Mouse (Mus musculus) macrophage (primary cell): ENCODE measurements around the gene Cacna1c. TPM values are rescaled to one million over a fixed set of nuclear protein-coding genes. Genes with fewer than 3 reads are reported as not detected.

ENCODE experiments used
- H3K27ac ChIP-seq: fragments of 350-480 bp; formaldehyde crosslinking; 2 replicates; pipeline ENCODE4 v1.9.0; 2021
- H3K36me3 ChIP-seq: fragments of 350-480 bp; formaldehyde crosslinking; 2 replicates; pipeline ENCODE4 v1.9.0; 2021; ENCODE audit errors: inconsistent target
- H3K4me3 ChIP-seq: fragments of 350-480 bp; formaldehyde crosslinking; 2 replicates; pipeline ENCODE4 v1.9.0; 2021; ENCODE audit errors: inconsistent target
- H3K79me2 ChIP-seq: fragments of 350-480 bp; formaldehyde crosslinking; 2 replicates; pipeline ENCODE4 v1.9.0; 2021; ENCODE audit errors: inconsistent target
- WGBS: methylation state at CpG from one replicate; pipeline ENCODE4 v1.1.7; 2026; ENCODE audit warnings: inconsistent platforms; ENCODE audit not compliant: missing documents; 5-methylcytosine and 5-hydroxymethylcytosine counted together
- polyA plus RNA-seq: library from polyadenylated mRNA; stranded (reverse); fragments of 250-400 nt; gene quantifications from 3 replicates; pipeline ENCODE4 v1.2.4, GENCODE M21; 2018; ENCODE audit warnings: inconsistent platforms

Cacna1c gene
- polyA plus RNA-seq, 1 experiment from 2014 or later = not detected

- Histone ChIP-seq H3K79me2 (no peaks in the 10 kb centered on the region), H3K27ac (no peak overlapping the region), H3K36me3 (no peaks in the 10 kb centered on the region), H3K4me3 (no peak overlapping the region)
- WGBS = 89% methylated on average over 4 of the region's 4 CpGs
Observed at GRCm38 (mm10) chr6:118956234-118956633, 240.0 kb downstream of the Cacna1c start.

GRCm38 (mm10) chr6:118955777-118956176, 240.4 kb downstream of the Cacna1c start:
- Histone ChIP-seq H3K27ac (no peak overlapping the region), H3K4me3 (no peak overlapping the region)

GRCm38 (mm10) chr6:118954988-118955554, 241.1 kb downstream of the Cacna1c start:
- Histone ChIP-seq H3K79me2 (no peaks in the 10 kb centered on the region), H3K27ac (no peak overlapping the region), H3K36me3 (no peaks in the 10 kb centered on the region), H3K4me3 (no peak overlapping the region)
- 93% methylated on average over 7 of the region's 7 CpGs for WGBS

More at GRCm38 (mm10) chr6:118955777-118956176, 240.4 kb downstream of the Cacna1c start:
- Histone ChIP-seq H3K79me2 (no peaks in the 10 kb centered on the region), H3K36me3 (no peaks in the 10 kb centered on the region)

GRCm38 (mm10) chr6:118952377-118952776, 243.8 kb downstream of the Cacna1c start:
- no peaks in the 10 kb centered on the region for H3K36me3 ChIP-seq
- no peak overlapping the region for H3K27ac ChIP-seq
- no peaks in the 10 kb centered on the region for H3K79me2 ChIP-seq
- WGBS = 87% methylated on average over 9 of the region's 9 CpGs
- H3K4me3 ChIP-seq = no peak overlapping the region

- H3K79me2 ChIP-seq = no peaks in the 10 kb centered on the region
Observed at GRCm38 (mm10) chr6:118950190-118950589, 246.0 kb downstream of the Cacna1c start.

GRCm38 (mm10) chr6:118947286-118947685, 248.9 kb downstream of the Cacna1c start:
- 90% methylated on average over 8 of the region's 8 CpGs for WGBS

More at GRCm38 (mm10) chr6:118950190-118950589, 246.0 kb downstream of the Cacna1c start:
- WGBS = 77% methylated on average over 13 of the region's 13 CpGs
- Histone ChIP-seq H3K36me3 (no peaks in the 10 kb centered on the region), H3K27ac (no peak overlapping the region), H3K4me3 (no peak overlapping the region)

GRCm38 (mm10) chr6:118946660-118947059, 249.6 kb downstream of the Cacna1c start:
- Histone ChIP-seq H3K4me3 (no peak overlapping the region), H3K27ac (no peak overlapping the region), H3K79me2 (no peaks in the 10 kb centered on the region), H3K36me3 (no peaks in the 10 kb centered on the region)
- 87% methylated on average over 6 of the region's 6 CpGs for WGBS

More at GRCm38 (mm10) chr6:118947286-118947685, 248.9 kb downstream of the Cacna1c start:
- no peak overlapping the region for H3K4me3 ChIP-seq
- H3K27ac ChIP-seq = no peak overlapping the region
- H3K79me2 ChIP-seq = no peaks in the 10 kb centered on the region
- H3K36me3 ChIP-seq = no peaks in the 10 kb centered on the region

GRCm38 (mm10) chr6:118944093-118944492, 252.1 kb downstream of the Cacna1c start:
- H3K27ac ChIP-seq = no peak overlapping the region
- H3K79me2 ChIP-seq = no peaks in the 10 kb centered on the region
- H3K4me3 ChIP-seq = no peak overlapping the region
- H3K36me3 ChIP-seq = no peaks in the 10 kb centered on the region
- whole genome bisulfite sequencing = 92% methylated on average over 4 of the region's 4 CpGs

GRCm38 (mm10) chr6:118941816-118942215, 254.4 kb downstream of the Cacna1c start:
- H3K79me2 ChIP-seq = no peaks in the 10 kb centered on the region
- WGBS = 83% methylated on average over 4 of the region's 4 CpGs

GRCm38 (mm10) chr6:118941036-118941435, 255.2 kb downstream of the Cacna1c start:
- H3K36me3 ChIP-seq = no peaks in the 10 kb centered on the region
- 67% methylated on average over 1 of the region's 3 CpGs for WGBS
- no peak overlapping the region for H3K4me3 ChIP-seq
- no peaks in the 10 kb centered on the region for H3K79me2 ChIP-seq
- H3K27ac ChIP-seq = no peak overlapping the region

More at GRCm38 (mm10) chr6:118941816-118942215, 254.4 kb downstream of the Cacna1c start:
- H3K36me3 ChIP-seq = no peaks in the 10 kb centered on the region
- H3K27ac ChIP-seq = no peak overlapping the region
- H3K4me3 ChIP-seq = no peak overlapping the region

GRCm38 (mm10) chr6:118939626-118940025, 256.6 kb downstream of the Cacna1c start:
- no peaks in the 10 kb centered on the region for H3K79me2 ChIP-seq
- no peak overlapping the region for H3K4me3 ChIP-seq
- no peaks in the 10 kb centered on the region for H3K36me3 ChIP-seq
- no peak overlapping the region for H3K27ac ChIP-seq
- WGBS = 89% methylated on average over 8 of the region's 8 CpGs

- 83% methylated on average over 13 of the region's 13 CpGs for WGBS
- Histone ChIP-seq H3K27ac (no peak overlapping the region), H3K79me2 (no peaks in the 10 kb centered on the region), H3K36me3 (no peaks in the 10 kb centered on the region), H3K4me3 (no peak overlapping the region)
Observed at GRCm38 (mm10) chr6:118938386-118939096, 257.7 kb downstream of the Cacna1c start.

- Histone ChIP-seq H3K79me2 (no peaks in the 10 kb centered on the region), H3K4me3 (no peak overlapping the region), H3K36me3 (no peaks in the 10 kb centered on the region), H3K27ac (no peak overlapping the region)
- WGBS = 79% methylated on average over 5 of the region's 5 CpGs
Observed at GRCm38 (mm10) chr6:118937536-118937935, 258.7 kb downstream of the Cacna1c start.

- Histone ChIP-seq H3K79me2 (no peaks in the 10 kb centered on the region), H3K27ac (no peak overlapping the region), H3K36me3 (no peaks in the 10 kb centered on the region), H3K4me3 (no peak overlapping the region)
- 90% methylated on average over 9 of the region's 9 CpGs for WGBS
Observed at GRCm38 (mm10) chr6:118935520-118936415, 260.4 kb downstream of the Cacna1c start.
